Mouse (Mus musculus): ENCODE data around the gene Sh3rf3.
"Not testable (repeated sequence)": the region's sequence is repeated elsewhere in the genome, so short reads cannot be mapped to it uniquely, and the experiment has no call there.

The Sh3rf3 gene

GRCm38 (mm10) chr10:58994726-58995125, 181.6 kb downstream of the Sh3rf3 start:
- DNase-seq = no peak

DNA sequence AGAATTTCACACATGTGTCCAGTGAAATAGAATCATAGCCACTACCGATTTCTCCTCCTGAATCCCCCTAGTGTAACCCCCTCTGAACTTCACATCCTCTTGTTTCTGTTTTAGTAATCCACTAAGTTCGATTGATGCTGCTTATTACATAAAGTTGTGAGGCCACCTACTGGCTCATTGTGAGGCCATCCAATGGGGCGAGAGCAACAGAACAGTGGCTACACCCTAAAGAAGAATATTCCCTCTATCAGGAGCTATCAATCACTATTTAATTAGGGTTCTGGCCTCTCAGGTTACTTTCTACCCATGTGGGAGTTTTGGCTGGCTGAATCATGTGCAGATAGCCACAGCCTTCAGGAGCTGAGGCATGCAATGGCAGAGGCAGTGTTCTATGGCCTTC, 182.0 kb downstream of the Sh3rf3 start:
- no peak for DNase-seq

GRCm38 (mm10) chr10:59002361-59002760, 189.2 kb downstream of the Sh3rf3 start:
- DNase-seq = no peak

GRCm38 (mm10) chr10:59011415-59011814, 198.3 kb downstream of the Sh3rf3 start:
- DNase-seq = no peak

- DNase-seq = no peak
Observed at GRCm38 (mm10) chr10:59013618-59014017, 200.5 kb downstream of the Sh3rf3 start.

- DNase-seq = no peak
Observed at GRCm38 (mm10) chr10:59019302-59019973, 206.3 kb downstream of the Sh3rf3 start.

DNA sequence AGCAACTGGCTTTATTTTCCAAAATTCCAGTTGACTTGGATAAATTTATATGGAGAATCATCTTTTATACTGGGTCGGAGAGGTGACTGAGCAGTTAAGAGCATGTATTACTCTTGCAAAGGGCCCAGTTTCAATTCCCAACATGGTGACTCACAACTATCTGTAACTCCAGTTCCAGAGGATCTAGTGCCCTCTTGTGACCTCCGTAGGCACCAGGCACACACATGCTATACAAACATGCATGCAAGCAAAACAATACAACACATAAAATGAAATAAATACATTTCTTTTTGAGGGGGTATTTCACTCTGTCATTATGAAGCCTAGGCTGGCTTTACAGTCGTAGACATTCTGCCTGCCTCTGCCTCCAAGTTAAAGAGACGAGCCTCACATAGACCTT, 237.3 kb downstream of the Sh3rf3 start:
- DNase-seq = no peak

DNA sequence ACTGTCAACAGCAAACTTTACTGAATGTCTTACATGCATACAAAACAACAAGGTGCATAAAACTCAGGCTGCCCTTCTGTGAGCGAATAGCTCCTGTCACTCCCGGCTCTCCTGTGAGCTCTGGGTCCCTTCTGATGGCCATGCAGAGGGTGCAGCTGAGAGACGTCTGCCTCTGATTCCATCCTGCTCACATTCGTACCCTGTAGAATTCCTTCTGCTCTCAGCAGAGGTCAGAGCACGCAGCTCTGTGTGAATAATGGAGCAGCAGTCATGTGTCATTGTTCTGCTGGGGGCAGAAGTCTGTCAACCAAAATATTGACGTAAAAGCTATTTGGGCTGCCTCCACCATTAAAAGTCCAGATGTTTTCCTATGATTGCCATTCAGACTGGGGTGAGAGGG, 243.1 kb downstream of the Sh3rf3 start:
- DNase-seq = no peak

GRCm38 (mm10) chr10:59066804-59067203, 253.6 kb downstream of the Sh3rf3 start:
- no peak for DNase-seq

- DNase-seq = no peak
Observed at GRCm38 (mm10) chr10:59072827-59073226, 259.7 kb downstream of the Sh3rf3 start.

GRCm38 (mm10) chr10:59076681-59077080, 263.5 kb downstream of the Sh3rf3 start:
- DNase-seq = no peak

DNA sequence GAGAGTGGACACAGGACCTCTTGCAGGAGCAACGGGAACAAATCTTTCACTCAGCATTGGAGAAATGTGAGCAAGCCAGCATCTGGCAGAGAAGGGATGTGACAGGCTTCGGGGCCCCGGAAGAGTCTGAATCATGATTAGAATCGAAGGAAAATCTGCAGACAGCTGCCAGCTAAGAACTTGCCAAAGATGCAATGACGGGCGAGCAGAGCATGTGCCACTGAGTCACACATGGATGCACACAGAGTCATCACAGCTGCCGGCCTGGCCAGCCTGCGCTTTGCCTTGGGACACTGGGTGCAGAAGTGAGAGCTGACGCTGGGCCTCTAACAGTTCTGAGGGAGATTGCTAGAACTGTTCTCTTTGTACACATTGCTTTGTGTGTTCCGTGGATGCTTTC, 264.8 kb downstream of the Sh3rf3 start:
- no peak for DNase-seq

GRCm38 (mm10) chr10:59085604-59086003, 272.4 kb downstream of the Sh3rf3 start:
- no peak for DNase-seq

- no peak for DNase-seq
Observed at GRCm38 (mm10) chr10:59086578-59086977, 273.4 kb downstream of the Sh3rf3 start.

GRCm38 (mm10) chr10:59089861-59090621, 276.9 kb downstream of the Sh3rf3 start:
- no peak for DNase-seq

DNA sequence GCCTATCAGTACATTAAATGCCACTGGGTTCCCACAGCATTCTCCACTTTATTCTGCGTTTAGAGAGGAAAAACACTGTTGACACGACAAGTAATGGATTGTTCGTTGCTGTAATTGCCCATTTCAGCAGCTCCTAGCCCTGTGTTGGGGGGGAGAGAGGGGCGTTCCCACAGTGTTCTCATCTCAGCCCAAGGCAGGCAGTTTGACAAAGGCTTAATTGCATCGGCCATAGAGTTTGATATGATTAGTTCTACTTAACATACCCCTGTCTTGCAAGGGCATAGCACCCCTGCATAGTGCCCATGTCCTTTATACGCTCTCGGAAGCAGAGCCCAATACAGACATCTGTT, 277.4 kb downstream of the Sh3rf3 start:
- DNase-seq = no peak

GRCm38 (mm10) chr10:59091556-59091955, 278.4 kb downstream of the Sh3rf3 start:
- no peak for DNase-seq

- no peak for DNase-seq
Observed at GRCm38 (mm10) chr10:59091988-59092387, 278.8 kb downstream of the Sh3rf3 start.

- not testable (repeated sequence) for DNase-seq
Observed at GRCm38 (mm10) chr10:59103076-59103475, 289.9 kb downstream of the Sh3rf3 start.

DNA sequence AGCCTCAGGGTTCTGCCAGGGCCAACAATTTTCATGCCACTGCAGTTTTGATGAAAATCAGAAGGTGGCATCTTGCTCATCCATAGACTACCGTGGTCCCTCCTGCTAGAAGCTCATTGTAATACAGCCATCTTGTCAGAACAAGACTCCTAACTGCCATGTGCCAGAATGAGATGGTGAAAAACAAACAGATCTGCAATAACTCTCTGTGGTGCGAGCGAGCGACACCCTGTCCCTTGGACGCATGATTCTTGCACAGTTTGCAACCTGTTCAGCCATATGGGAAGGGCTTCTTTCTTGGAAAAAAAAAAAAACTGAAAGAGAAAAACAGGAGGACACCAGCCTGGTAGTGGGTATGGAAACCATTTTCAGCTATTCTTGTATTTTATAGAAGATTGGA, 291.5 kb downstream of the Sh3rf3 start:
- DNase-seq = no peak

GRCm38 (mm10) chr10:59105885-59106284, 292.7 kb downstream of the Sh3rf3 start:
- no peak for DNase-seq

DNA sequence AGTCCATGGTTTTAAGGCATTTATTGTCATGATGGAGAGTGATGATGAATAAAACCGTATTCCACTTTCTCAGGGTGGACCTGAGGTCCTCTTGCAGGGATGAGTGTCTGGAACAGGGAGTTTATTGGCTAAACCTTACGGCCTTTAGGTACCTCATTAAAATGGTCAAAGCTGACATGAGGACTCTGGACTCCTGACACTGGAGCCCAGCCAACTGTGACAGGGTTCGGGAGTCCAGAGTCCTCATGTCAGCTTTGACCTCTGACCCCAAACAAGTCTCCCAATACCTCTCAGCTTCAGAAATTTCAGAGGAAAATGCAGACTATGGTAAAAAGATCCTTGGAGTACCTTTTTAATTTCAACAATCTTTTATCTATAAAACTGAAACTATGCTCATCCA, 293.5 kb downstream of the Sh3rf3 start:
- DNase-seq = no peak

DNA sequence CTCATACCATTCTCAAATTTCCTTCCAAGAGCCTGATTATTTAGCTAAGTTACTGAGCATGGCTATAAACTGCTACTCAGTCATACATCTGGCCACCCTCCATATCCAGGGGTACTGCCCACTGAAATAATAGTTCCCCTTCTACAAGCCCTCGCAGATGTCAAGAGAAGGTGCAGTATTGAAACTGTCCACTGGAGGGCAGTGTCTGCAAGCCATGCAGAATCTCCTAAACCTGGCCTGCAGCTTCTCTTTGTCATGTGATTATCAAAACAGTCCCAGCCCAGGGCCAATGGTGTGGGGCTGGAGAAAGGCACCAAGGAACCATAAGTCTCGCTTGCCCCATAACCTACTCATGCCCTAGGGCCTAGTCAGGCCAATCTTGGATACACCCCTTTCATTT, 295.9 kb downstream of the Sh3rf3 start:
- peak; percentile 23 for DNase-seq

DNA sequence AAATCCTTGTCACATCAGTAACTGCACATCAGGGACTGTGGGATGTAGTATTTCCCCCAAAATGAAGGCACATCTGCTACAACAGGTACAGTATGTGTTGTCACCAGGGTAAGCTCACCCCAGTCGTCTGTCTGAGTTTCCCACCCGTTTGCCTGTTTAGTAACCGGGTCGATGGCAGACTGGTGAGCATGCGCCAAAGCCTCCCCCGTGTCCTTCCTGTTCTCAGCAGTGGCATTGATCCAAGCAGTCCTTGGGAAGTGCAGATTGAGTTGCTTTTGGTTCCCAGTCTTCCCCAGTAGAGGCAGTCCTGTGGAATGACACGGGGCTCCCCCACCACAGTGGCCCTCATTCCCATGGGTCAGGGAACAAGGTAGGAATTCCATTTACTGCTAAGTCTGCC, 297.2 kb downstream of the Sh3rf3 start:
- DNase-seq = no peak

DNA sequence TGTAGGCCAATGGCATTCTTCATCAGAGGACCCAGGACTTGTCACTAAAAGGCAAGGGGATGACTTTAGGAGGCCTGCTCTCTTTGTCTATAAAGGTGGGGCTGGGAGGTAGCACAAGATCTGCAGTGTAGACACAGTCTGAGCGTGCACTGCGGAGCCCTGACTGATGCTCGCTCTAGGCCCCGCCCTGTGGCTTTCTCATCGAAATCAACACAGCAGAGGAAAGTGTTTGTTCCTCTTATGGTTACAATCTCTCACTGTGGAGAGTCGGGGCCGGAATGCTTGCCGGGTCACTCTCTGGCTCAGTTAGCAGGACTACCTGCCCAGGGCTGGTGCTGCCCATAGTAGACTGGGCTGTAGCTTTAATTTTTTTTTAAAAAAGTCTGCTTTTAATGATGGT, 299.6 kb downstream of the Sh3rf3 start:
- no peak for DNase-seq
